Mouse (Mus musculus) testis, adult 2 months (tissue): ENCODE data around the gene Usp16.

Source experiments
- CTCF ChIP-seq: fragments of 200-500 bp; IDR thresholded peaks from 2 replicates; pipeline ENCODE4 v1.5.1; 2012; ENCODE audit warnings: low read depth, mild to moderate bottlenecking, inconsistent platforms, low read length, moderate library complexity; ENCODE audit not compliant: control insufficient read depth, insufficient read depth, insufficient replicate concordance
- POLR2A ChIP-seq: fragments of 200-500 bp; IDR thresholded peaks from 2 replicates; pipeline ENCODE4 v1.6.1; 2012; ENCODE audit warnings: low read depth, mild to moderate bottlenecking, inconsistent platforms, low read length, moderate library complexity; ENCODE audit not compliant: control insufficient read depth

- TF ChIP-seq POLR2A (no peak), CTCF (no peak)
Measured at GRCm38 (mm10) chr16:87443245-87443644, 11.3 kb upstream of the Usp16 start.
